Mouse (Mus musculus): ENCODE measurements around the gene Exoc6b. TPM values are rescaled to one million over a fixed set of nuclear protein-coding genes. Genes with fewer than 3 reads are reported as not detected.
"Not testable (repeated sequence)": the region's sequence is repeated elsewhere in the genome, so short reads cannot be mapped to it uniquely, and the experiment has no call there.

The Exoc6b gene
- total RNA-seq (2012; rRNA removed): 18.1 and 19.8 TPM in 2 replicates

GRCm38 (mm10) chr6:85069023-85069985 is at the start of gene Exoc6b:
Gene Exoc6b, minus strand, starts transcription at chr6:85069513.
- peak within 1 kb of the TSS; percentile 84 to 97 for H3K4me3 ChIP-seq (ENCODE audit: insufficient read depth in 1 of 2, low read depth in 1 of 2, low read length in 2 of 2, poor library complexity in 1 of 2, severe bottlenecking in 1 of 2)
- H3K27ac ChIP-seq (ENCODE audit: insufficient read depth, low read depth, low read length, poor library complexity, severe bottlenecking): no peak within 1 kb of the TSS; the same call in 1 of the 2 replicates
- in situ Hi-C loops (cut with MboI; ENCODE audit: low sequenced_read_pairs in 2 of 2, unreplicated experiment in 2 of 2): no loop called here
- no peaks in the 10 kb centered on the region for H3K36me3 ChIP-seq (ENCODE audit: control insufficient read depth, insufficient read depth, low read length, poor library complexity, severe bottlenecking)
- TF ChIP-seq HCFC1 (IDR thresholded peaks at IDR 0.05; ENCODE audit: borderline replicate concordance, insufficient read depth, low read length) (peak; percentile 92), ZNF384 (IDR thresholded peaks at IDR 0.05; ENCODE audit: low read depth, low read length) (no peak), MAFK (IDR thresholded peaks at IDR 0.05; ENCODE audit: insufficient read depth, low read depth, low read length) (no peak), ZC3H11A (IDR thresholded peaks at IDR 0.05; ENCODE audit: borderline replicate concordance, low read depth, low read length) (no peak)
- H3K4me1 ChIP-seq (ENCODE audit: control insufficient read depth in 2 of 2, insufficient read depth in 2 of 2, low read length in 2 of 2, poor library complexity in 1 of 2): peaks cover 4 to 9% of the 10 kb centered on the region in 2 experiments; a peak in 2 of 4 replicates
- peak; percentile 49 for DNase-seq (ENCODE audit: low read depth, low spot score)
- H3K9ac ChIP-seq (ENCODE audit: insufficient read depth, low read depth, low read length, poor library complexity, severe bottlenecking): peak within 1 kb of the TSS; percentile 93
- no peaks in the 10 kb centered on the region for H3K9me3 ChIP-seq (ENCODE audit: control insufficient read depth, insufficient read depth, low read depth, low read length)

DNA sequence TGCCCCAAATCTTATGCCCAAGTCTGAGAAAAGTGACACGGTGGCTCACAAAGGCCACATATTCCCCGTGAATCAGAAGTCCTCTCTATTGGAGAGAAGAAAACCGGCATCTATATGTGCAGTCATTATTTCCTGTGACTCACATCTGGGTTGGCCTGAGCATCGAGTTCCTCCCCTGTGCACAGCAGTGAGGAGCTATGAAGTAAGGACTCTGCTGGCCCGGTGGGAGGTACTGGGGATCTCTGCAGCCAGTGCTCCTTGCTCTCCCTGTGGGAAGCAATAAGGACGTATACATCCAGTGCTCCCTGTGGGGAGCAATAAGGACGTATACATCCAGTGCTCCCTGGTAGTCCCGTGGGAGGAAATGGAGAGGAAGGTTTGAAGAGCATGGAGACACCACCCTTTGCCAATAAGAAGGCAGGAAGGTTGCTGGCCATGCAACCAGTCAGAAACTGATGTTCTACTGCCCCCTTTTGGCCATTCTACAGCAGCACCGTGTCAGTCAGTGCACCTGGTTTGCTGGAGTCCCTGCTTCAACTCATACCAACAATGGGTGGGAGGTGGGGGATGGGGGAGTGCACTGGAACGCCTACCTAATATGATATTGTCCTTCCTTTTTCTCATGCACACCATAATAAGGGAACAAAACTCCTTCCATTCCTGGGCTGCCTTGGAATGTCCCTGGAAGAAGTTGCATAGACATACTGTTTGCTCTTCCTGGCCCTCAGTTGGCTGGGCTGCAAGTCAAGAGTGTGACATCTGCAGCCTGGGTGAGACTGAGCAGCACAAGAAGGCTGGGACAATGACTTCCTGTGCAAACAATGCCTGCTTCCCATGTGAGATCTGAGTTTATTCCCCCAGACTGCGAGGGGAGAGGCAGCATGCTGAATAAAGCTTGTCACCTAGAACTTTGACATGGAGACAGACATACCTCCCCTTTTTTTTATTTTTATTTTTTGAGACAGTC is 48.5 kb upstream of the Exoc6b start:
- H3K4me1 ChIP-seq (ENCODE audit: control insufficient read depth in 2 of 2, insufficient read depth in 2 of 2, low read length in 2 of 2, poor library complexity in 1 of 2); H3K36me3 ChIP-seq (ENCODE audit: control insufficient read depth, insufficient read depth, low read length, poor library complexity, severe bottlenecking); H3K9me3 ChIP-seq (ENCODE audit: control insufficient read depth, insufficient read depth, low read depth, low read length); H3K9ac ChIP-seq (ENCODE audit: insufficient read depth, low read depth, low read length, poor library complexity, severe bottlenecking); H3K4me3 ChIP-seq (ENCODE audit: insufficient read depth in 1 of 2, low read depth in 1 of 2, low read length in 2 of 2, poor library complexity in 1 of 2, severe bottlenecking in 1 of 2); in situ Hi-C loops (cut with MboI; ENCODE audit: low sequenced_read_pairs in 2 of 2, unreplicated experiment in 2 of 2); H3K27ac ChIP-seq (ENCODE audit: insufficient read depth, low read depth, low read length, poor library complexity, severe bottlenecking): not testable (repeated sequence)
- peak; percentile 60 for DNase-seq (ENCODE audit: low read depth, low spot score)
- TF ChIP-seq ZC3H11A (IDR thresholded peaks at IDR 0.05; ENCODE audit: borderline replicate concordance, low read depth, low read length): peak; percentile 77; the same call in 1 of the 2 replicates

GRCm38 (mm10) chr6:85105033-85105615 is 35.8 kb upstream of the Exoc6b start:
- no peaks in the 10 kb centered on the region; the same call in 1 of the 2 replicates for H3K9me3 ChIP-seq (ENCODE audit: control insufficient read depth, insufficient read depth, low read depth, low read length)
- H3K4me3 ChIP-seq (ENCODE audit: insufficient read depth in 1 of 2, low read depth in 1 of 2, low read length in 2 of 2, poor library complexity in 1 of 2, severe bottlenecking in 1 of 2): peak overlapping the region; percentile 58 to 78
- peak; percentile 69 for DNase-seq (ENCODE audit: low read depth, low spot score)
- TF ChIP-seq HCFC1 (IDR thresholded peaks at IDR 0.05; ENCODE audit: borderline replicate concordance, insufficient read depth, low read length) (no peak), ZNF384 (IDR thresholded peaks at IDR 0.05; ENCODE audit: low read depth, low read length) (no peak), CHD2 (IDR thresholded peaks at IDR 0.05; ENCODE audit: low read depth, low read length) (no peak), ZC3H11A (IDR thresholded peaks at IDR 0.05; ENCODE audit: borderline replicate concordance, low read depth, low read length) (no peak), MAFK (IDR thresholded peaks at IDR 0.05; ENCODE audit: insufficient read depth, low read depth, low read length) (no peak)
- H3K9ac ChIP-seq (ENCODE audit: insufficient read depth, low read depth, low read length, poor library complexity, severe bottlenecking): peak overlapping the region; percentile 79
- H3K4me1 ChIP-seq (ENCODE audit: control insufficient read depth in 2 of 2, insufficient read depth in 2 of 2, low read length in 2 of 2, poor library complexity in 1 of 2): peaks cover 2 to 9% of the 10 kb centered on the region in 2 experiments; a peak in 2 of 4 replicates
- in situ Hi-C loops (cut with MboI; ENCODE audit: low sequenced_read_pairs in 2 of 2, unreplicated experiment in 2 of 2): no loop called here
- no peaks in the 10 kb centered on the region for H3K36me3 ChIP-seq (ENCODE audit: control insufficient read depth, insufficient read depth, low read length, poor library complexity, severe bottlenecking)
- H3K27ac ChIP-seq (ENCODE audit: insufficient read depth, low read depth, low read length, poor library complexity, severe bottlenecking): peak overlapping the region; percentile 75

- H3K9ac ChIP-seq (ENCODE audit: insufficient read depth, low read depth, low read length, poor library complexity, severe bottlenecking): no peak overlapping the region
- in situ Hi-C loops (cut with MboI; ENCODE audit: low sequenced_read_pairs in 2 of 2, unreplicated experiment in 2 of 2): no loop called here
- no peak overlapping the region for H3K4me3 ChIP-seq (ENCODE audit: insufficient read depth in 1 of 2, low read depth in 1 of 2, low read length in 2 of 2, poor library complexity in 1 of 2, severe bottlenecking in 1 of 2)
- TF ChIP-seq HCFC1 (IDR thresholded peaks at IDR 0.05; ENCODE audit: borderline replicate concordance, insufficient read depth, low read length): no peak
- no peak for TF ChIP-seq ZNF384 (IDR thresholded peaks at IDR 0.05; ENCODE audit: low read depth, low read length)
- no peak for TF ChIP-seq MAFK (IDR thresholded peaks at IDR 0.05; ENCODE audit: insufficient read depth, low read depth, low read length)
- no peak for TF ChIP-seq CHD2 (IDR thresholded peaks at IDR 0.05; ENCODE audit: low read depth, low read length)
- no peak for TF ChIP-seq ZC3H11A (IDR thresholded peaks at IDR 0.05; ENCODE audit: borderline replicate concordance, low read depth, low read length)
- DNase-seq (ENCODE audit: low read depth, low spot score): no peak
- H3K4me1 ChIP-seq (ENCODE audit: control insufficient read depth in 2 of 2, insufficient read depth in 2 of 2, low read length in 2 of 2, poor library complexity in 1 of 2): peaks cover 2 to 9% of the 10 kb centered on the region in 2 experiments; a peak in 2 of 4 replicates
- H3K9me3 ChIP-seq (ENCODE audit: control insufficient read depth, insufficient read depth, low read depth, low read length): no peaks in the 10 kb centered on the region
- H3K36me3 ChIP-seq (ENCODE audit: control insufficient read depth, insufficient read depth, low read length, poor library complexity, severe bottlenecking): no peaks in the 10 kb centered on the region
- H3K27ac ChIP-seq (ENCODE audit: insufficient read depth, low read depth, low read length, poor library complexity, severe bottlenecking): no peak overlapping the region
Observed at GRCm38 (mm10) chr6:85103321-85103720, 34.0 kb upstream of the Exoc6b start.

Measured in ES-E14 (cell line).